Mouse (Mus musculus) limb, embryonic 11.5 days (tissue): Measurements from ENCODE around the gene Gsap. TPM values are rescaled to one million over a fixed set of nuclear protein-coding genes. Genes with fewer than 3 reads are reported as not detected.
"Not testable (repeated sequence)": the region's sequence is repeated elsewhere in the genome, so short reads cannot be mapped to it uniquely, and the experiment has no call there.

Source experiments
- ATAC-seq: fragments of 200-750 bp; cut with Nextera tagmentation; 2 replicates; pipeline ENCODE4 v1.8.0; 2017; ENCODE audit warnings: low read depth; ENCODE audit not compliant: insufficient number of reproducible peaks, low FRiP score, low TSS enrichment
- DNase-seq: peaks from one replicate; pipeline ENCODE4 v3.0.0-alpha.2; 2015; ENCODE audit warnings: low spot score
- H3K27ac ChIP-seq: fragments of 300-500 bp; sonication (generic); replicated peaks from 2 replicates; pipeline ENCODE4 v1.5.1; 2014; ENCODE audit warnings: low read depth, mild to moderate bottlenecking, low read length
- H3K27me3 ChIP-seq: fragments of 300-500 bp; sonication (generic); 2 replicates; pipeline ENCODE4 v1.6.1; 2014; ENCODE audit warnings: mild to moderate bottlenecking, low read length, mixed read lengths; ENCODE audit not compliant: control insufficient read depth, insufficient read depth
- H3K36me3 ChIP-seq: fragments of 300-500 bp; sonication (generic); 2 replicates; pipeline ENCODE4 v1.6.1; 2014; ENCODE audit warnings: mild to moderate bottlenecking, low read length, moderate library complexity, mixed read lengths; ENCODE audit not compliant: control insufficient read depth, insufficient read depth
- H3K4me1 ChIP-seq: fragments of 300-500 bp; sonication (generic); 2 replicates; pipeline ENCODE4 v1.6.1; 2014; ENCODE audit warnings: low read length, mixed read lengths; ENCODE audit not compliant: control insufficient read depth, insufficient read depth
- H3K4me2 ChIP-seq: fragments of 300-500 bp; sonication (generic); 2 replicates; pipeline ENCODE4 v1.6.1; 2014; ENCODE audit warnings: low read depth, mild to moderate bottlenecking, moderate library complexity; ENCODE audit not compliant: severe bottlenecking
- H3K4me3 ChIP-seq: fragments of 300-500 bp; sonication (generic); 2 replicates; pipeline ENCODE4 v1.5.1; 2014; ENCODE audit warnings: low read depth, low read length
- H3K9ac ChIP-seq: fragments of 300-500 bp; sonication (generic); 2 replicates; pipeline ENCODE4 v1.6.1; 2014; ENCODE audit warnings: mild to moderate bottlenecking, low read length
- H3K9me3 ChIP-seq: fragments of 300-500 bp; sonication (generic); 2 replicates; pipeline ENCODE4 v1.6.1; 2016; ENCODE audit warnings: low read length; ENCODE audit not compliant: control insufficient read depth
- WGBS: fragments of 180-500 bp; shearing (Covaris S2); extraction: QIAGEN DNeasy Blood & Tissue Kit; methylation state at CpG from one replicate; pipeline ENCODE4 v1.1.7; 2014; 5-methylcytosine and 5-hydroxymethylcytosine counted together
- polyA plus RNA-seq: library from polyadenylated mRNA; unstranded; fragments of >200 nt; fragmentation: Nextera tagmentation; extraction: Ambion mirVana; gene quantifications from 2 replicates; pipeline ENCODE4 v1.2.1, GENCODE M21; 2014

Gsap gene
- 1.4 and 2.2 TPM in 2 replicates for polyA plus RNA-seq

- Histone ChIP-seq H3K4me2 (peak within 1 kb of the TSS; percentile 80), H3K27ac (no peak within 1 kb of the TSS), H3K9me3 (no peaks in the 10 kb centered on the region), H3K27me3 (no peaks in the 10 kb centered on the region), H3K4me1 (no peaks in the 10 kb centered on the region), H3K4me3 (peak within 1 kb of the TSS; percentile 48), H3K36me3 (no peaks in the 10 kb centered on the region), H3K9ac (peak within 1 kb of the TSS; percentile 66)
- WGBS: 5% methylated on average over 43 of the region's 43 CpGs
- DNase-seq (peak; percentile 71), ATAC-seq (peak; percentile 91)
Measured at GRCm38 (mm10) chr5:21185764-21186685, at the start of gene Gsap. Gsap (plus strand) TSS chr5:21186255.

- Histone ChIP-seq H3K9ac (no peak overlapping the region), H3K4me1 (no peaks in the 10 kb centered on the region), H3K4me3 (no peak overlapping the region), H3K36me3 (no peaks in the 10 kb centered on the region), H3K4me2 (no peak overlapping the region), H3K9me3 (no peaks in the 10 kb centered on the region), H3K27ac (no peak overlapping the region), H3K27me3 (no peaks in the 10 kb centered on the region)
- ATAC-seq: no peak
- no peak for DNase-seq
- 67% methylated on average over 5 of the region's 5 CpGs for WGBS
Measured at GRCm38 (mm10) chr5:21136575-21136974, 49.5 kb upstream of the Gsap start.

DNA sequence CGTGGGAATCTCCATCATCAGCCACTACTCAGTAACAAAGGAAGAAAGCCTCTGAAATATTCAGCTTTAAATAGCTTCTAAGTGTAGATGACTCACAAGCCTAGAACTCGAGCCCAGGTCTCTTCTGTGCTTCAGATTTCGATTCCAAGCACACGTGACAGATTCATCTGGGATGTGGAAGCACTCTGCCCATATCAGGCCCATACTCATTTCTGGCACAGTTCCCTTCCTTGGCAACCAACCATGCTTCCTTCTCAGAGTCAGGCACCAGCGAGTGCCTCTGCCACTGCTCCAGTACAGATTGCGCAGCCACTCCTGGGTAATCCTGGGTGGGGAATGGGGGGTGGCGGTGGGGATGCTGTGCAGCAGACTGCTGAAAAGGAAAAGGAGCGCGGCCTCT is 46.5 kb upstream of the Gsap start:
- H3K9ac ChIP-seq: no peak overlapping the region
- peaks cover 1% of the 10 kb centered on the region for H3K4me1 ChIP-seq
- H3K36me3 ChIP-seq: no peaks in the 10 kb centered on the region
- H3K4me3 ChIP-seq: no peak overlapping the region
- no peak overlapping the region for H3K4me2 ChIP-seq
- H3K27ac ChIP-seq: no peak overlapping the region
- no peaks in the 10 kb centered on the region for H3K27me3 ChIP-seq
- 74% methylated on average over 9 of the region's 9 CpGs for WGBS
- ATAC-seq (no peak), DNase-seq (no peak)
- H3K9me3 ChIP-seq: no peaks in the 10 kb centered on the region

DNA sequence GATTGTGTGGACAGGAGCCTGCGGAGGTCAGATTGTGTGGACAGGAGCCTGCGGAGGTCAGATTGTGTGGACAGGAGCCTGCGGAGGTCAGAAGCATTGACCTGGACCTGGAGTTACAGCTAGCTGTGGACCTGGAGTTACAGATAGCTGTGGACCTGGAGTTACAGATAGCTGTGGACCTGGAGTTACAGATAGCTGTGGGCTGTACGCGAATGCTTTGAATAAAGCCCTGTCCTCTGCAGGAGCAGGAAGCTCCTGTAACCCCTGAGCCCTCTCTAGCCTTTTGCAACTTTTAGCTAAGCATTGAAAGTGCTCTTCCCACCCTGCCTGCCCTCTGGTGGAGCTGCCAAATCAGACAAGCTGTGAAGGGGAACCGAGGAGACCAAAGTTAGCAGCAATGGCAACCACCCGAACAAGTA is 44.9 kb upstream of the Gsap start:
- DNase-seq, H3K4me3 ChIP-seq, H3K27ac ChIP-seq, H3K9ac ChIP-seq, H3K4me2 ChIP-seq, H3K27me3 ChIP-seq, ATAC-seq, H3K36me3 ChIP-seq, H3K4me1 ChIP-seq, H3K9me3 ChIP-seq: not testable (repeated sequence)
- 74% methylated on average over 7 of the region's 7 CpGs for WGBS

- H3K4me1 ChIP-seq: peaks cover 3% of the 10 kb centered on the region
- no peaks in the 10 kb centered on the region for H3K36me3 ChIP-seq
- 59% methylated on average over 5 of the region's 5 CpGs for WGBS
- no peak for ATAC-seq
- DNase-seq: no peak
- H3K4me3 ChIP-seq: no peak overlapping the region
- no peak overlapping the region for H3K4me2 ChIP-seq
- no peaks in the 10 kb centered on the region for H3K9me3 ChIP-seq
- no peak overlapping the region for H3K9ac ChIP-seq
- H3K27ac ChIP-seq: no peak overlapping the region
- H3K27me3 ChIP-seq: no peaks in the 10 kb centered on the region
Measured at GRCm38 (mm10) chr5:21141626-21142025, 44.4 kb upstream of the Gsap start.

GRCm38 (mm10) chr5:21143032-21143431 is 43.0 kb upstream of the Gsap start:
- H3K4me1 ChIP-seq: peaks cover 3% of the 10 kb centered on the region
- no peaks in the 10 kb centered on the region for H3K27me3 ChIP-seq
- 92% methylated on average over 7 of the region's 7 CpGs for WGBS
- no peak overlapping the region for H3K27ac ChIP-seq
- no peaks in the 10 kb centered on the region for H3K36me3 ChIP-seq
- no peak overlapping the region for H3K4me2 ChIP-seq
- no peak overlapping the region for H3K4me3 ChIP-seq
- ATAC-seq: no peak
- H3K9me3 ChIP-seq: no peaks in the 10 kb centered on the region
- DNase-seq: no peak
- no peak overlapping the region for H3K9ac ChIP-seq

DNA sequence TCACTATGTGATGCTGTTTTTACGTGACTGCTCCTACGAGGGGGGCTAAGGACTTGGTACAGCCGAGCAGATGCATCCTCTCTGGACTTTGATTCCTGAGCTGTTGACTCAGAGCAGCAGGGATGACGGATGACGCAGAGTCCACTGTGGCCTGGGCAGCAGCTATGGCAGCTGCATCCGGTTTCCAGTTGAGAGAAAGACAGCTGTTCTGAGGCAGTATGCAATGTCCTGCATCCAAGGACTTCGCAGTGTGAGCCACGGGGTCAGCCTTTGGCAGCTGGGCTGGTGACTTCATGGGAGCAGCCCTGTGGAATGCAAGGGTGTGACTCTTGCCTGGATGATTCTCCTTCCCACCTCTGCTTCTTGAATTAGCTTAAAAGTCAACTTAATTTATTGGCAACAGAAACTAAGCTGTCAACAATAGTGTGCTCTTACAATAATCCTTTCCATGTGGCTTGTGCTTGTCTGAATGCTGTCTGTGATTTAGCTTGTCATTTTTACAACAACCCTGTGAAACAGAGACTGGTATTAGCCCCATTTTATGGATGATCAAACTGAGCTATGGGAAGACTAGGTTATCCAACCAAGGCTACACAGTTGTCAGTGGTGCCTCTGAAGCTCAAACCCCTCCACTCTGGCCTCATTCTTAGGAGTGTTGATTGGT is 41.4 kb upstream of the Gsap start:
- Histone ChIP-seq H3K9me3 (no peaks in the 10 kb centered on the region), H3K9ac (no peak overlapping the region), H3K4me3 (no peak overlapping the region), H3K27ac (no peak overlapping the region), H3K27me3 (no peaks in the 10 kb centered on the region), H3K4me2 (no peak overlapping the region), H3K36me3 (no peaks in the 10 kb centered on the region), H3K4me1 (peaks cover 3% of the 10 kb centered on the region)
- peak; percentile 65 for DNase-seq
- WGBS: 18% methylated on average over 8 of the region's 8 CpGs
- peak; percentile 87 for ATAC-seq

DNA sequence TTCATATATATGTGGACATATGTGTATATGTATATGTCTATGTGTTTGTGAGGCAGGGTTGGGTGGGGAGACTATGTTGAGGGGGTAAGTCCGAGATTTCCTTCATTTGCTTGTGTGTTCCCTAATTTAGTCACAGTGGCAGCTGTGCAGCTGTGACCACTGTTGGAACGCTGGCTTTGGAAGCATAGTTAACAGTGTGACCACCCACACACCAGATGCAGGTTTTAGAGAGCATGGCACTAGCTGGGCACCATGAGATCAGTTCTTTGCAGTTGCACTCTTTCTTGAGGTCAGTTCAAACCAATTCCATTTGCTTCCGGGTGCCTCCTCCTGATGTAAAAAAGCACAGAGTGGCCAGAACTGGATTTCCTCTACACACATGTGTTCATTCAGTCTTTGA is 37.7 kb upstream of the Gsap start:
- H3K4me3 ChIP-seq: no peak overlapping the region
- DNase-seq (no peak), ATAC-seq (no peak)
- no peak overlapping the region for H3K27ac ChIP-seq
- no peaks in the 10 kb centered on the region for H3K36me3 ChIP-seq
- no peak overlapping the region for H3K4me2 ChIP-seq
- no peaks in the 10 kb centered on the region for H3K27me3 ChIP-seq
- H3K9ac ChIP-seq: no peak overlapping the region
- H3K4me1 ChIP-seq: peaks cover 3% of the 10 kb centered on the region
- H3K9me3 ChIP-seq: no peaks in the 10 kb centered on the region
- 78% methylated on average over 3 of the region's 3 CpGs for WGBS
